Mouse (Mus musculus) central nervous system, embryonic 14 days (tissue): ENCODE data around the gene Krtap4-9. TPM values are rescaled to one million over a fixed set of nuclear protein-coding genes. Genes with fewer than 3 reads are reported as not detected.

ENCODE experiments used
- polyA plus RNA-seq: library from polyadenylated mRNA; depleted of rRNA; stranded (reverse); fragments of >200 nt; gene quantifications from 2 replicates; pipeline ENCODE4 v1.2.3, GENCODE M21; 2012; rRNA removed

The Krtap4-9 gene
- not detected in 2 replicates for polyA plus RNA-seq

GRCm38 (mm10) chr11:99784900-99785299 lies at the start of gene Krtap4-9:
Gene Krtap4-9, plus strand, starts transcription at chr11:99785200.

GRCm38 (mm10) chr11:99772813-99773212 lies 12.2 kb upstream of the Krtap4-9 start, which contains the start of gene Gm11595:
Gene Gm11595, minus strand, starts transcription at chr11:99772913.

DNA sequence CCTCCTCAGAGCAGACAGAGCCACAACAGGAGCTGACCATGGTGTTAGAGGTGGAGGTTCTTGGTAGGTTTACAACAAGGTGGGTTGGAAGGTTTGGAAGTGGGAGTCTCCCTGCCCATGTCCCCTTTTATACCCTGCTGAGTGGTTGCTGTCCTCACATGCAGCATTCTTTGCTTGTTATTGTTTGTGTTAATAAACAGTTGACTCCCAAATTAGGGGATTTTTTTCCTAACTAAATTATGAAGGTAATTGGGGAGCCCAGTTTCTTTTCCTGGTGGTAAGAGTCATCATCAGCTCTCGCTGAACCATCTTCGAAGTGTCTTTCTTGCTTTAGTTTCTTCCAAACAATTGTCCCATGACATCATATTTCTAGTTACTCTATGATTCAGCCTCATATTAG lies 4.4 kb upstream of the Krtap4-9 start, which contains the start of gene Krtap4-8:
TSS of gene Krtap4-8 (minus strand) at position 101 of the 400 bp plus-strand sequence.

DNA sequence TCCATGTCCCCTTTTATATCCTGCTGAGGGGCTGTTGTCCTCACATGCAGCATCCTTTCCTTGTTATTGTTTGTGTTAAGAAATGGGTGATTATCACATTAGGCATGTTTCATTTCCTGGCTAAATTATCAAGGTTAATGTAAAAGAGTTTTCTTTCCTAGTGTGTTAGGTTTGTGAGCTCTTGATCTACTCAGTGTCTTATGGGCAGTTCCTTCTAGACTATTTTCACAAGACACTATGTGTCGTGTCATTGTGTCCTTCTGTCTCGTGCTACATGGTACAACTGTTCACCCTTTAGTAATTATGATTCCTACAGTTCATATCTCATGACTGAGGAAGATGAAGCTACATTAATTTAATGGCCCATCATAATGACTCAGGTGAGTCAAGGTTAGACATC lies 8.4 kb downstream of the Krtap4-9 start, which contains the start of gene Gm11596:
TSS of gene Gm11596 (minus strand) at position 101 of the 400 bp plus-strand sequence.

DNA sequence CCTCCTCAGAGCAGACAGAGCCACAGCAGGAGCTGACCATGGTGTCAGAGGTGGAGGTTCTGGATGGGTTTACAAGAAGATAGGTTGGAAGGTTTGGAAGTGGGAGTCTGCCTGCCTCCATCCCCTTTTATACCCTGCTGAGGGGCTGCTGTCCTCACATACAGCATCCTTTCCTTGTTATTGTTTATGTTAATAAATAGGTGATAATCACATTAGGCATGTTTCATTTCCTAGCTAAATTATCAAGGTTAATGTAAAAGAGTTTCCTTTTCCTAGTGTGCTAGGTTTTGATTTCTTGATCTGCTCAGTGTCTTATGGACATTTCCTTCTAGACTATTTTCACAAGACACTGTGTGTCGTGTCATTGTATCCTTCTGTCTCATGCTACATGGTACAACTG lies 13.8 kb downstream of the Krtap4-9 start, which contains the start of gene Gm11569:
TSS of gene Gm11569 (minus strand) at position 101 of the 400 bp plus-strand sequence.

DNA sequence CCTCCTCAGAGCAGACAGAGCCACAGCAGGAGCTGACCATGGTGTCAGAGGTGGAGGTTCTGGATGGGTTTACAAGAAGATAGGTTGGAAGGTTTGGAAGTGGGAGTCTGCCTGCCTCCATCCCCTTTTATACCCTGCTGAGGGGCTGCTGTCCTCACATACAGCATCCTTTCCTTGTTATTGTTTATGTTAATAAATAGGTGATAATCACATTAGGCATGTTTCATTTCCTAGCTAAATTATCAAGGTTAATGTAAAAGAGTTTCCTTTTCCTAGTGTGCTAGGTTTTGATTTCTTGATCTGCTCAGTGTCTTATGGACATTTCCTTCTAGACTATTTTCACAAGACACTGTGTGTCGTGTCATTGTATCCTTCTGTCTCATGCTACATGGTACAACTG lies 19.3 kb downstream of the Krtap4-9 start, which contains the start of gene Gm11554:
TSS of gene Gm11554 (minus strand) at position 101 of the 400 bp plus-strand sequence.

DNA sequence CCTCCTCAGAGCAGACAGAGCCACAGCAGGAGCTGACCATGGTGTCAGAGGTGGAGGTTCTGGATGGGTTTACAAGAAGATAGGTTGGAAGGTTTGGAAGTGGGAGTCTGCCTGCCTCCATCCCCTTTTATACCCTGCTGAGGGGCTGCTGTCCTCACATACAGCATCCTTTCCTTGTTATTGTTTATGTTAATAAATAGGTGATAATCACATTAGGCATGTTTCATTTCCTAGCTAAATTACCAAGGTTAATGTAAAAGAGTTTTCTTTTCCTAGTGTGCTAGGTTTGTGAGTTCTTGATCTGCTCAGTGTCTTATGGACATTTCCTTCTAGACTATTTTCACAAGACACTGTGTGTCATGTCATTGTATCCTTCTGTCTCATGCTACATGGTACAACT lies 24.8 kb downstream of the Krtap4-9 start, which contains the start of gene Krtap4-13:
TSS of gene Krtap4-13 (minus strand) at position 101 of the 400 bp plus-strand sequence.

DNA sequence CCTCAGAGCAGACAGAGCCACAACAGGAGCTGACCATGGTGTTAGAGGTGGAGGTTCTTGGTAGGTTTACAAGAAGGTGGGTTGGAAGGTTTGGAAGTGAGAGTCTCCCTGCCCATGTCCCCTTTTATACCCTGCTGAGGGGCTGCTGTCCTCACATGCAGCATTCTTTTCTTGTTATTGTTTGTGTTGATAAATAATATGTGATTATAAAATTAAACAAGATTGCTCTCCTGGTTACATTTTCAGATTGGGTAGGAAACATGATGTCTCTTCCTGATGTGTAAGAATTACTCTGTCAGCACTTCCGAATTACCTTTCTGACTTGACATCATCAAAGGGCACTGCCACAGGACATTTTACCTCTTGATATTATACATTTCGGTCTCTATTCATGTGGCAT lies 30.6 kb downstream of the Krtap4-9 start, which contains the start of gene Gm11564:
TSS of gene Gm11564 (minus strand) at position 101 of the 400 bp plus-strand sequence.

Other genes with a start within 250 kb of the Krtap4-9 start
- gene Krt40, start 242.0 kb upstream of the Krtap4-9 start, polyA plus RNA-seq, result not detected in 2 replicates
- not detected in 2 replicates for gene Krtap3-3, start 234.3 kb upstream of the Krtap4-9 start, polyA plus RNA-seq
- not detected in 2 replicates for gene Krtap3-2, start 228.3 kb upstream of the Krtap4-9 start, polyA plus RNA-seq
- not detected in 2 replicates for gene Gm11939, start 225.7 kb upstream of the Krtap4-9 start, polyA plus RNA-seq
- not detected in 2 replicates for gene Krtap3-1, start 218.6 kb upstream of the Krtap4-9 start, polyA plus RNA-seq
- gene Krtap1-5, start 204.2 kb upstream of the Krtap4-9 start, polyA plus RNA-seq, result not detected in 2 replicates
- not detected in 2 replicates for gene Krtap1-4, start 201.5 kb upstream of the Krtap4-9 start, polyA plus RNA-seq
- not detected in 2 replicates for gene Krtap1-3, start 193.9 kb upstream of the Krtap4-9 start, polyA plus RNA-seq
- gene Krtap9-3, start 187.1 kb upstream of the Krtap4-9 start, polyA plus RNA-seq, result not detected in 2 replicates
- not detected in 2 replicates for gene Gm11938, start 181.9 kb upstream of the Krtap4-9 start, polyA plus RNA-seq
- not detected in 2 replicates for gene Gm11937, start 175.0 kb upstream of the Krtap4-9 start, polyA plus RNA-seq
- not detected in 2 replicates for gene Krtap2-4, start 170.4 kb upstream of the Krtap4-9 start, polyA plus RNA-seq
- not detected in 2 replicates for gene Gm11562, start 164.8 kb upstream of the Krtap4-9 start, polyA plus RNA-seq
- gene Krtap4-1, start 157.0 kb upstream of the Krtap4-9 start, polyA plus RNA-seq, result not detected in 2 replicates
- gene Krtap4-2, start 150.1 kb upstream of the Krtap4-9 start, polyA plus RNA-seq, result not detected in 2 replicates
- not detected in 2 replicates for gene Krtap4-7, start 141.1 kb upstream of the Krtap4-9 start, polyA plus RNA-seq
- gene Gm11555, start 135.0 kb upstream of the Krtap4-9 start, polyA plus RNA-seq, result not detected in 2 replicates
- gene Gm11563, start 126.2 kb upstream of the Krtap4-9 start, polyA plus RNA-seq, result not detected in 2 replicates
- gene Krtap4-6, start 119.2 kb upstream of the Krtap4-9 start, polyA plus RNA-seq, result not detected in 2 replicates
- gene Gm14190, start 94.5 kb upstream of the Krtap4-9 start, polyA plus RNA-seq, result not detected in 2 replicates
- not detected in 2 replicates for gene Gm14180, start 50.9 kb upstream of the Krtap4-9 start, polyA plus RNA-seq
- gene Gm11595, start 12.3 kb upstream of the Krtap4-9 start, polyA plus RNA-seq, result not detected in 2 replicates
- gene Krtap4-8, start 4.5 kb upstream of the Krtap4-9 start, polyA plus RNA-seq, result not detected in 2 replicates
- not detected in 2 replicates for gene Gm11596, start 8.3 kb downstream of the Krtap4-9 start, polyA plus RNA-seq
- gene Gm11569, start 13.7 kb downstream of the Krtap4-9 start, polyA plus RNA-seq, result not detected in 2 replicates
- gene Gm11554, start 19.2 kb downstream of the Krtap4-9 start, polyA plus RNA-seq, result not detected in 2 replicates
- not detected in 2 replicates for gene Krtap4-13, start 24.7 kb downstream of the Krtap4-9 start, polyA plus RNA-seq
- gene Gm11564, start 30.5 kb downstream of the Krtap4-9 start, polyA plus RNA-seq, result not detected in 2 replicates
- gene 2300003K06Rik, start 52.9 kb downstream of the Krtap4-9 start, polyA plus RNA-seq, result not detected in 2 replicates
- not detected in 2 replicates for gene Krtap4-16, start 66.4 kb downstream of the Krtap4-9 start, polyA plus RNA-seq
- gene Gm11568, start 72.7 kb downstream of the Krtap4-9 start, polyA plus RNA-seq, result not detected in 2 replicates
- gene Gm11559, start 79.3 kb downstream of the Krtap4-9 start, polyA plus RNA-seq, result not detected in 2 replicates
- gene Krtap9-1, start 88.2 kb downstream of the Krtap4-9 start, polyA plus RNA-seq, result not detected in 2 replicates
- gene Gm11567, start 94.0 kb downstream of the Krtap4-9 start, polyA plus RNA-seq, result not detected in 2 replicates
- gene Krtap31-1, start 122.7 kb downstream of the Krtap4-9 start, polyA plus RNA-seq, result not detected in 2 replicates
- not detected in 2 replicates for gene Gm11565, start 129.6 kb downstream of the Krtap4-9 start, polyA plus RNA-seq
- gene Krtap31-2, start 151.1 kb downstream of the Krtap4-9 start, polyA plus RNA-seq, result not detected in 2 replicates
- not detected in 2 replicates for gene Krtap9-5, start 163.3 kb downstream of the Krtap4-9 start, polyA plus RNA-seq
- not detected in 2 replicates for gene Krtap29-1, start 193.9 kb downstream of the Krtap4-9 start, polyA plus RNA-seq
- gene Krtap16-1, start 201.4 kb downstream of the Krtap4-9 start, polyA plus RNA-seq, result not detected in 2 replicates
- gene Krtap17-1, start 208.8 kb downstream of the Krtap4-9 start, polyA plus RNA-seq, result 0.29 and 0.34 TPM in 2 replicates
- gene Krt33a, start 231.0 kb downstream of the Krtap4-9 start, polyA plus RNA-seq, result not detected in 2 replicates
- gene Krt33b, start 244.7 kb downstream of the Krtap4-9 start, polyA plus RNA-seq, result 0.16 TPM in 1 of 2 replicates, not detected in the other